Mouse (Mus musculus) heart, postnatal 0 days (tissue): ENCODE measurements at regions not wholly inside any gene's neighbourhood (a gene's known extent, or its start where the extent isn't known, plus 50 kb on each side); places are given as distances from the start of the nearest gene placed in this dataset.

Experiments used
- CTCF ChIP-seq: IDR thresholded peaks from 2 replicates; pipeline ENCODE4 v1.5.1; 2016; ENCODE audit warnings: antibody characterized with exemption, control low read depth, low read depth
- EP300 ChIP-seq: IDR thresholded peaks from 2 replicates; pipeline ENCODE4 v1.6.1; 2016; ENCODE audit warnings: antibody characterized with exemption, low read depth

- TF ChIP-seq EP300, result no peak
- no peak for TF ChIP-seq CTCF
These were observed 271.5 kb downstream of the Med10 start for GRCm38 (mm10) chr13:70073655-70074054.
